Mouse (Mus musculus): ENCODE data around the gene Ptprn2. TPM values are rescaled to one million over a fixed set of nuclear protein-coding genes. Genes with fewer than 3 reads are reported as not detected.

Gene Ptprn2
- polyA plus RNA-seq, 1 experiment from 2014 or later: 0.25 TPM

DNA sequence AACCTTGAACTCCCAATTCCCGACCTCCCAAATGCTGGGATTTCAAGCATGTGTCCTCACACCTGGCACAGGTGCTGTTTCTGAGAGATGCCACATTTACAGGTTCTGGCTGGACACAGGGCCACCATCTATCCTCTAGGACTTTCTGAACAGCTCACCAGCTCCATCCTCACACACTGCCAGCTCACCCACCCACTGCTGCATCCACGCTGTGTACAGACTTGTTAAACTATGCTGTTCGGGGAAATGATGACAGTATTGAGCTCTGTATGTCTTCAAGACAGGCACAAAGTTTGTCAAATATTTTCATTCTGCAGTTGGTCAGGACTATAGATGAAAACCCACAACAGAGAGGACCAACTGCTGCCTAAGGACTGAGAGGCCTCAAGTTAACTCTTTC, 751.5 kb downstream of the Ptprn2 start:
- Histone ChIP-seq H3K9me3 (no peaks in the 10 kb centered on the region), H3K9ac (replicated peaks) (no peak overlapping the region), H3K4me1 (replicated peaks) (no peaks in the 10 kb centered on the region), H3K4me2 (no peak overlapping the region), H3K27ac (no peak overlapping the region), H3K36me3 (no peaks in the 10 kb centered on the region), H3K4me3 (replicated peaks) (no peak overlapping the region), H3K27me3 (0 out of 2 replicates have a peak, but pooled peaks cover 5% of the 10 kb centered on the region)
- no peak for ATAC-seq (ENCODE audit: insufficient number of reproducible peaks, insufficient read depth, low FRiP score, low TSS enrichment, low read depth)
- WGBS: 77% methylated on average over 3 of the region's 3 CpGs

DNA sequence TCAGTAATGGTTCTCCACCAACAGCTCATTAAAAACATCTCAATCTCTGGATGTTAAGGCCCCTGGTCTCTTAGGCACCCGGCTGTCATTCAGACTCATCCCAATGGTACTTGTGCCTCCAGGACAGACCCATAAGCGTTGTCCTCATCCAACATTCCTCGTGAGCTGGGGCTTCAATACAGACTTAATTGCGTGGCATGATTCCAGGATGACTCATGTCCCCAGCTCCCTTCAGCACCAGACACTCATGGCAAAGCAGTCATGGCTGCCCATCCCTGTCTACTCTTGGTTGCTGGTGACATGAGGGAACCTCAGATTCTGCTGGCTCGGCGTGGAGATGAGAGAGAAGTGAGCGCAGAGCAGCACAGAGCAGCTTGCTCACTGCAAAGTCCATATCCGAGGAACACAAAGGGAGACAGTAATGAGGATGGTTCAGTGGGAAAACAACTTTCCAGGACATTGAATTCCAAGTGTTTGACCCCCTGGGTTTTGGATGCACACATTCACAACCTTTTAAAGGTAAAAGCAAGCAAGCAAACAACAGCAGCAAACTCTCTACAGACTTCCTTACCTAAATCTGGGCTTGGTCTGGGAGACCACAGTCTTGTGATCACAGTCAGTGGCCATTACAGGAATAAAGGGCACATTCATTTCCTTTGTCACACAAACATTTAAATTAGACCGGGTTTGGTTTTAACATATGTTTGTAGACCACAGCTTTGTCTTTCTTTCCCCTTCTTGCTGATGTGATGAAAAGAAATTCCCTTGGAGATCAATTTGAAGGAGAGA, 754.6 kb downstream of the Ptprn2 start:
- H3K36me3 ChIP-seq: no peaks in the 10 kb centered on the region
- H3K4me3 ChIP-seq (replicated peaks): no peak overlapping the region
- 81% methylated on average over 9 of the region's 9 CpGs for WGBS
- H3K9ac ChIP-seq (replicated peaks): no peak overlapping the region
- no peak overlapping the region for H3K4me2 ChIP-seq
- H3K27ac ChIP-seq: no peak overlapping the region
- ATAC-seq (ENCODE audit: insufficient number of reproducible peaks, insufficient read depth, low FRiP score, low TSS enrichment, low read depth): no peak
- H3K4me1 ChIP-seq (replicated peaks): no peaks in the 10 kb centered on the region
- H3K27me3 ChIP-seq: peaks cover 9% of the 10 kb centered on the region; the same call in 1 of the 2 replicates
- H3K9me3 ChIP-seq: no peaks in the 10 kb centered on the region

DNA sequence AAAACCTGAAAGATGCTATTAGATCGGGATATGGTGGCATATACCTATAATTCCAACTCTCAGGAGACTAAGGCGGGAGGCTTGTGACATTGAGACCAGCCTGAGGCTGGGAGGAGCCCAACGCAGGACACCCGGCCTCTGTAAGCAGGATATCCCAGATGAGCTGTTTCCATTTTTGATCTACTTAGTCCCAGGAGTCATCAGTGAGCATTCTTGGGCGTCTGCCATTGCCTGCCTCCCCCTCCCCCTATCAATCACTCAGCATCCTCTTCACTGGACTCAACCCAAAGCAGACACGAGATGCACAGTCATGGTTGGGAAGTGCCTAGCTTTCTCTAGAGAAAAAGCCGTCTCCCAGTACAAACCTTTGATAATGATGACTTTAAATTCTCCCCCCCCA, 756.7 kb downstream of the Ptprn2 start:
- no peak for ATAC-seq (ENCODE audit: insufficient number of reproducible peaks, insufficient read depth, low FRiP score, low TSS enrichment, low read depth)
- Histone ChIP-seq H3K9me3 (no peaks in the 10 kb centered on the region), H3K27ac (no peak overlapping the region), H3K36me3 (no peaks in the 10 kb centered on the region), H3K4me1 (replicated peaks) (peaks cover 14% of the 10 kb centered on the region; the same call in 1 of the 2 replicates), H3K4me2 (no peak overlapping the region), H3K9ac (replicated peaks) (no peak overlapping the region), H3K27me3 (peaks cover 14% of the 10 kb centered on the region), H3K4me3 (replicated peaks) (no peak overlapping the region)
- 78% methylated on average over 7 of the region's 7 CpGs for WGBS

DNA sequence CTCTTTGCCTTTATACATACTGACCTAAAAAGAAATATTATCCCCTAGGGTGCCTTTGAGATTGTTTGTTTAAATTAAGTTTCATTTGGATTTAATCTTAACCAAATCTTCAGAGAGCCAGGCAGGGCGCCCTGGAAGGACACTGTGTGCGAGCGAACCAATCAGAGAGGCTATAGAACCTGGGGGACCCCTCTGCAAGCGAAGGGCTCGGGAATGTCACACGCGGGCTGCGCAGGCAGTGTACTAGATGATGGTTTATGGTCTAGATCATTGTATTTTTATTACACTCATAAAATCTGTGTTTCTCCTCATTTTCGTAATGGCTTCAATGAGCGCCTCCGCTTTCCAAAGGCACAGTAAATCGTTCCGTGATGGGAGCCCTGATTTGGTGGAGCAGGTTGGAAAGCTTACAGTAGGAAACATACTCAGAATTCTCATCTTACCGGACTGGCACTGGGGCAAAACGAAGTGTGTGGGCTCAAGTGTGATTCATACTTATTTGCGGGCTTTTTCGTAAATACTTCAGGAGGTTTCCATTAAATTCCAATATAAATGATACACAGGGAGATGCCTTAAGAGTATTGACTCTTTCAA, 760.5 kb downstream of the Ptprn2 start:
- no peaks in the 10 kb centered on the region for H3K36me3 ChIP-seq
- H3K9me3 ChIP-seq: no peaks in the 10 kb centered on the region
- H3K4me2 ChIP-seq: peak overlapping the region; percentile 35
- no peak overlapping the region for H3K4me3 ChIP-seq (replicated peaks)
- 35% methylated on average over 17 of the region's 17 CpGs for WGBS
- H3K4me1 ChIP-seq (replicated peaks): peaks cover 23% of the 10 kb centered on the region
- H3K9ac ChIP-seq (replicated peaks): no peak overlapping the region
- H3K27ac ChIP-seq: no peak overlapping the region
- ATAC-seq (ENCODE audit: insufficient number of reproducible peaks, insufficient read depth, low FRiP score, low TSS enrichment, low read depth): peak; percentile 67
- H3K27me3 ChIP-seq: peaks cover 18% of the 10 kb centered on the region

DNA sequence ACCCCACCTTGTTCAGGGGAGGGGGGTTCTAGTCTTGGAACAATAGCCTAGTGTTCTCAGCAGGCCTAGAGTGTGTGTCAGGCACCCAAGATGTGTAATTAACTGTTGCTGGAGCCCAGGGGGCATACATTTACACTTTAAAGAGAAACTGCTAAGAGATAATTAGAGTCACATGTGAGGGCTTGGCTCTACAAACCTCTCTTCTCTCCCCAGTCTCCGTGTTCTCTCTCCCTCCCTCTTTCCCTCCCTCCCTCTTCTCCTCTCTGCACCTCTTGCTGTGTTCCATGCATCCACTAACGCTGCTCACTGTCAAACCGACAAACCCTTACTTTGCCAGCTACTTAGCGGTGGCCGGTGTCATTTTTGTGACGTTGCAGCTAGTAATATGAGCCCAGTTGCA, 764.9 kb downstream of the Ptprn2 start:
- H3K4me3 ChIP-seq (replicated peaks): no peak overlapping the region
- no peaks in the 10 kb centered on the region for H3K9me3 ChIP-seq
- peaks cover 10% of the 10 kb centered on the region; the same call in 1 of the 2 replicates for H3K27me3 ChIP-seq
- H3K9ac ChIP-seq (replicated peaks): no peak overlapping the region
- no peak overlapping the region for H3K27ac ChIP-seq
- H3K4me2 ChIP-seq: peak overlapping the region; percentile 31; the same call in 1 of the 2 replicates
- WGBS: 2% methylated on average over 6 of the region's 6 CpGs
- H3K4me1 ChIP-seq (replicated peaks): peaks cover 36% of the 10 kb centered on the region
- no peaks in the 10 kb centered on the region for H3K36me3 ChIP-seq
- ATAC-seq (ENCODE audit: insufficient number of reproducible peaks, insufficient read depth, low FRiP score, low TSS enrichment, low read depth): peak; percentile 37; the same call in 1 of the 2 replicates

DNA sequence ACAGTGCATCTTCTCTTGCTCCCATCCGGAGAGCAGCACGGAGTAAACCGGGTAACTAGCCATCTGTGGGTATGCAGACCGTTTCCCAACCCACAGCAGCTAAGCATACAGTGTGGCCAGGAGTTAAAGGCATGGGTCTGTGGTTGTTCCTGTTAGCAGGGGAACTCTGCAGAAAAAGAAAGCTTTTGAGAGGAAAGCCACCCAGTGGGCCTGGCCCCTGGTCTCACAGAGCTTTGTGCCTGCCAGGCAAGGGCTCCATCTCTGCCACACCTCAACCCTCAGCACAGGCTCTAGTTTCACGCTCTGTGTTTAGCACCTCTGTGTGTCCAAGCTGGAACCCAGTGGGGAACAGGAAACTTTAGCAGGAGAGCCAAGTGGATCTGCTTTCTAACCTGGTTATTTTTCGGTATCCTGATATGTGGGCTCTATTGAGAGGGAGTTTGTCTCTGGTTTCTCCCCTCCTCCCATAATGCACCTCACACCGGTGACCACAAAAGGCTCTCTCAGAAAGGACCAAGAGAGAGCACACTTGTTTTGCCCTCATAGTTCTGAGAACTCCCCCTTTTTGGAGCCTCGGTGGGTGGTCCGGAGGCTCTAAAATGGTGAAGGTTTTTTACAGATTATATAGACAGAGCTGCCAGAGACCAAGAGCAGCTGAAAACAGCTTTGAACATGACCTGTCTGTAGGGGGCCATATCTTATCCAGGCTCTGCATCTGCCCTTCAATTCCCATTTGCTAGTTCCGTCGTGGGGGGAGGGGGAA, 766.3 kb downstream of the Ptprn2 start:
- Histone ChIP-seq H3K4me1 (replicated peaks) (peaks cover 24% of the 10 kb centered on the region), H3K36me3 (no peaks in the 10 kb centered on the region), H3K4me2 (peak overlapping the region; percentile 25), H3K27me3 (peaks cover 6% of the 10 kb centered on the region; the same call in 1 of the 2 replicates), H3K9ac (replicated peaks) (no peak overlapping the region), H3K27ac (peak overlapping the region; percentile 79), H3K4me3 (replicated peaks) (no peak overlapping the region), H3K9me3 (no peaks in the 10 kb centered on the region)
- ATAC-seq (ENCODE audit: insufficient number of reproducible peaks, insufficient read depth, low FRiP score, low TSS enrichment, low read depth): peak; percentile 55
- WGBS: 18% methylated on average over 11 of the region's 11 CpGs

DNA sequence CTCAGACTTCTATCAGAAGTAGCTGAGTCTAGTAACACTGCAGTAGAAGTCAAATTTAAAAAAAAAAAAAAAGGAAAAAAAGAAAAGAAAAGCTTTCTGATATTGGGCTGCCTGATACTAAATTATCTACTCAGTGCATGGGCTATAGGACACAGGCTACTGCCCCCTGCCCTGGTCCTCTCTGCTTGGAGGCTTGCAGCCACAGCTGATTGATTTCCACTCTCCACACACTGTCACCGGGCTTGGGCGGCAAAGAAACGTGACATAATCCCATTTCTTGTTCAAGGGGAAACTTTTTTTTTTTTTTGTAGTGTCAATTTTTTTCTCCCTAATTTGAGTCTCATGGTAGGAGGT, 766.9 kb downstream of the Ptprn2 start:
- Histone ChIP-seq H3K9me3 (no peaks in the 10 kb centered on the region), H3K9ac (replicated peaks) (no peak overlapping the region), H3K4me3 (replicated peaks) (no peak overlapping the region), H3K27ac (no peak overlapping the region), H3K4me2 (no peak overlapping the region), H3K4me1 (replicated peaks) (peaks cover 30% of the 10 kb centered on the region), H3K36me3 (no peaks in the 10 kb centered on the region), H3K27me3 (0 out of 2 replicates have a peak, but pooled peaks cover 3% of the 10 kb centered on the region)
- ATAC-seq (ENCODE audit: insufficient number of reproducible peaks, insufficient read depth, low FRiP score, low TSS enrichment, low read depth): no peak
- WGBS: 25% methylated on average over 3 of the region's 3 CpGs

DNA sequence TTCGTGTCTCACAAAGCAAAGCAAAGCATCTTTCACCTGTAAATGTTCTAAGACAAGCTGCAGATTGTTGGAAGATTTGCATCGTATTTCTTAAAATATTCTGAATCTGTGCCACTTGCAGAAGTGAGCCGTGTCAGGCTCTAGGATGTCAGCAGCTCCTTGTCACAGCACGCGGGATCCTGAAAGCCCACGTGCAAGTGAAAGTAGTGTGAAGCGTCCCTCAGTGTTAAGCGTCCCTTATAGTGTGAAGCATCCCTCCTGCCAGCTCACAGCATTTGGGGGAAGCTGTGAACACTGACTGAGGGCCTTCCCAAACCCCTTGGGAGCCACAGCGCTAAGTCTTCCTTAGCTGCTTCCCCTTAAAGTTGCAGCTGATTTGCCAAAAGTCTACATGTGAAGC, 768.8 kb downstream of the Ptprn2 start:
- Histone ChIP-seq H3K27me3 (no peaks in the 10 kb centered on the region; the same call in 1 of the 2 replicates), H3K9me3 (no peaks in the 10 kb centered on the region), H3K27ac (no peak overlapping the region), H3K36me3 (no peaks in the 10 kb centered on the region), H3K4me2 (no peak overlapping the region), H3K4me1 (replicated peaks) (peaks cover 36% of the 10 kb centered on the region), H3K4me3 (replicated peaks) (no peak overlapping the region), H3K9ac (replicated peaks) (no peak overlapping the region)
- WGBS: 82% methylated on average over 9 of the region's 9 CpGs
- ATAC-seq (ENCODE audit: insufficient number of reproducible peaks, insufficient read depth, low FRiP score, low TSS enrichment, low read depth): no peak

DNA sequence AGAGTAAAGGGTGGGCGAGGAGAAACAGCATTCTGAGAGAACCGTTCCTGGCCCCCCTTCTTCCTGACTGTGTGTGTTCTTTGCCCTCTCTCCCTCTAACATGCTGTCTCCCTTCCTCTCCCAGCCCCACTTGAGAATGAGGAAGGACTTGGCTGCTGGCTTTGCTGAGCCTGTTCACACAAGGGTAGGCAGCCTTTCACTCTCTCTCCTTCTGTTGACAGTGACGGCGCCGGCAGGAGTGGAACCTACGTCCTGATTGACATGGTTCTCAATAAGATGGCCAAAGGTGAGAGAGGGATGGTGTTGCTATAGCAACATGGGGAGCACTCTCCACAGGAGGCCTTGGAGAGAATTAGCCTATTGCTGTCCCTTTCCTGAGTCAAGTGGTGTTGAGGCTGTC, 769.8 kb downstream of the Ptprn2 start:
- H3K4me3 ChIP-seq (replicated peaks): no peak overlapping the region
- no peak overlapping the region for H3K4me2 ChIP-seq
- no peaks in the 10 kb centered on the region; the same call in 1 of the 2 replicates for H3K27me3 ChIP-seq
- peaks cover 33% of the 10 kb centered on the region for H3K4me1 ChIP-seq (replicated peaks)
- no peaks in the 10 kb centered on the region for H3K36me3 ChIP-seq
- no peak overlapping the region for H3K27ac ChIP-seq
- no peak overlapping the region for H3K9ac ChIP-seq (replicated peaks)
- no peak for ATAC-seq (ENCODE audit: insufficient number of reproducible peaks, insufficient read depth, low FRiP score, low TSS enrichment, low read depth)
- WGBS: 66% methylated on average over 6 of the region's 6 CpGs
- no peaks in the 10 kb centered on the region for H3K9me3 ChIP-seq

DNA sequence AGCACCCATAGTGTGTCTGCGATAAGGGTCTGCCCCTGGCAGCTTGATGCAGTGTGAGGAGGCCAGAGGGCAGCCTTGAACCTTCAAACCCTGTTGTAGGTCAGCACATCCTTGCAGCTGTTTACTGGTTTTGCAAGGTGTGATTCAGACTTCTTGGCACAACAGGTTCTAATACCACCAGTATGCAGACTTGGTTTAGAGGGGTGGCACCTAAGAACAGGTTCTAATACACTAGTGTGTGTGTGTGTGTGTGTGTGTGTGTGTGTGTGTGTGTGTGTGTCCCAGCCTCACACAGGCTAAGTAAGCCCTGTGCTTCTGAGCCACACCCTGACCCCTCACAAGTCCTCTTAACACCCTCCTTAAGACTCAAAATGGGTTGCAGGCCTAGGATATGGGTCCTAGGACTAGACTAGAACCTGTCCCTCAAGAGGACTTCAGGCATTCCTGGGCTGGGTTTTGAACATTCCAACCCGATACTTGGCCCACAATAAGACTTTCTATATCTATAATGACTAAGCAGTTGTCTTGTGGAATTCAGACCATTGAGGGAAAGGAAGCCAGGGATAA, 770.3 kb downstream of the Ptprn2 start:
- Histone ChIP-seq H3K4me2 (no peak overlapping the region), H3K4me3 (replicated peaks) (no peak overlapping the region), H3K27me3 (no peaks in the 10 kb centered on the region; the same call in 1 of the 2 replicates), H3K9me3 (no peaks in the 10 kb centered on the region), H3K4me1 (replicated peaks) (peaks cover 27% of the 10 kb centered on the region), H3K27ac (no peak overlapping the region), H3K36me3 (no peaks in the 10 kb centered on the region), H3K9ac (replicated peaks) (no peak overlapping the region)
- ATAC-seq (ENCODE audit: insufficient number of reproducible peaks, insufficient read depth, low FRiP score, low TSS enrichment, low read depth): no peak
- 90% methylated on average over 2 of the region's 2 CpGs for WGBS

DNA sequence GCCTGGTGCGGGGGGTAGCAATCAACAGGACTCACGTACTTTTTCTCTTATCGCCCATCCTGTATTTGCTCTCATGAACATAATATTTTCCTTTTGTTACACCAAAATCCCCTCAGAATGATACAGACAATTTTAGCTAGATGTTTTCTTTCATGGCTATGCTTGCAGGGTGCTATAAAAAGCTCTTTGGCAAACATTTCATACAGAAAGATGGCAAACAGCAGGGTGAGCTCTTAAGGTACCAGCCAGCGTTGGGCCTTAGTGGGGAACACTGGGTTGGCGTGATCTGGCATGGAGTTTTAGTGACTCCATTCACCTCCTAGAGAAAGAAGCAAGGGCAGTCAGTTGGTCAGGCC, 771.3 kb downstream of the Ptprn2 start:
- Histone ChIP-seq H3K27me3 (no peaks in the 10 kb centered on the region; the same call in 1 of the 2 replicates), H3K9ac (replicated peaks) (no peak overlapping the region), H3K4me3 (replicated peaks) (no peak overlapping the region), H3K4me1 (replicated peaks) (peaks cover 18% of the 10 kb centered on the region), H3K9me3 (no peaks in the 10 kb centered on the region), H3K36me3 (no peaks in the 10 kb centered on the region), H3K4me2 (no peak overlapping the region), H3K27ac (no peak overlapping the region)
- 78% methylated on average over 5 of the region's 5 CpGs for WGBS
- ATAC-seq (ENCODE audit: insufficient number of reproducible peaks, insufficient read depth, low FRiP score, low TSS enrichment, low read depth): no peak

Measured in limb, embryonic 12.5 days (tissue).